Mouse (Mus musculus) midbrain, postnatal 0 days (tissue): ENCODE measurements around the gene Hcrtr1. TPM values are rescaled to one million over a fixed set of nuclear protein-coding genes. Genes with fewer than 3 reads are reported as not detected.

Source experiments
- ATAC-seq: fragments of 200-750 bp; cut with Nextera tagmentation; 2 replicates; pipeline ENCODE4 v1.8.0; 2017; ENCODE audit warnings: moderate number of reproducible peaks, mild to moderate bottlenecking, moderate TSS enrichment, moderate library complexity; ENCODE audit not compliant: low FRiP score
- DNase-seq: peaks from one replicate; pipeline ENCODE4 v3.0.0-alpha.2; 2015; ENCODE audit warnings: low spot score
- H3K27ac ChIP-seq: fragments of 300-500 bp; sonication (generic); 2 replicates; pipeline ENCODE4 v1.5.1; 2014; ENCODE audit warnings: low read depth, mild to moderate bottlenecking, low read length, mixed read lengths
- H3K27me3 ChIP-seq: fragments of 300-500 bp; sonication (generic); 2 replicates; pipeline ENCODE4 v1.6.1; 2014; ENCODE audit warnings: low read length, control low read depth, mixed read lengths; ENCODE audit not compliant: insufficient read depth
- H3K36me3 ChIP-seq: fragments of 300-500 bp; sonication (generic); 2 replicates; pipeline ENCODE4 v1.6.1; 2014; ENCODE audit warnings: low read length, control low read depth, mixed read lengths; ENCODE audit not compliant: insufficient read depth
- H3K4me1 ChIP-seq: fragments of 300-500 bp; sonication (generic); 2 replicates; pipeline ENCODE4 v1.6.1; 2014; ENCODE audit warnings: mild to moderate bottlenecking, control low read depth, antibody characterized with exemption, low read length, mixed read lengths; ENCODE audit not compliant: insufficient read depth
- H3K4me2 ChIP-seq: fragments of 300-500 bp; sonication (generic); 2 replicates; pipeline ENCODE4 v1.6.1; 2014; ENCODE audit warnings: low read depth, mild to moderate bottlenecking, low read length, mixed read lengths; ENCODE audit not compliant: poor library complexity, severe bottlenecking
- H3K4me3 ChIP-seq: fragments of 300-500 bp; sonication (generic); 2 replicates; pipeline ENCODE4 v1.5.1; 2014; ENCODE audit warnings: low read depth, mild to moderate bottlenecking, low read length, moderate library complexity
- H3K9ac ChIP-seq: fragments of 300-500 bp; sonication (generic); replicated peaks from 2 replicates; pipeline ENCODE4 v1.6.1; 2014; ENCODE audit warnings: mild to moderate bottlenecking, low read length, moderate library complexity, mixed read lengths; ENCODE audit not compliant: poor library complexity, severe bottlenecking
- H3K9me3 ChIP-seq: fragments of 300-500 bp; sonication (generic); 2 replicates; pipeline ENCODE4 v1.6.1; 2016; ENCODE audit warnings: low read length, control low read depth
- CTCF ChIP-seq: IDR thresholded peaks from 2 replicates; pipeline ENCODE4 v1.5.1; 2016; ENCODE audit warnings: antibody characterized with exemption, mild to moderate bottlenecking
- WGBS: fragments of 180-500 bp; shearing (Covaris S2); extraction: QIAGEN DNeasy Blood & Tissue Kit; methylation state at CpG from one replicate; pipeline ENCODE4 v1.1.7; 2014; 5-methylcytosine and 5-hydroxymethylcytosine counted together
- polyA plus RNA-seq: library from polyadenylated mRNA; unstranded; fragments of >200 nt; fragmentation: Nextera tagmentation; extraction: Ambion mirVana; gene quantifications from 2 replicates; pipeline ENCODE4 v1.2.1, GENCODE M21; 2015
- total RNA-seq: library from RNA; depleted of rRNA; stranded (reverse); fragments of >200 nt; gene quantifications from 2 replicates; pipeline ENCODE4 v1.2.3, GENCODE M21; 2014

The Hcrtr1 gene
- total and polyA plus RNA-seq, 2 experiments from 2014 or later: 13.9 to 20.4 TPM

- Histone ChIP-seq H3K27ac (no peak overlapping the region), H3K9ac (no peak overlapping the region), H3K4me2 (no peak overlapping the region), H3K9me3 (no peaks in the 10 kb centered on the region), H3K27me3 (no peaks in the 10 kb centered on the region), H3K36me3 (no peaks in the 10 kb centered on the region), H3K4me3 (no peak overlapping the region), H3K4me1 (no peaks in the 10 kb centered on the region)
- no peak for ATAC-seq
- no peak for DNase-seq
- 69% methylated on average over 4 of the region's 4 CpGs for WGBS
- no peak for TF ChIP-seq CTCF
Observed at GRCm38 (mm10) chr4:130181886-130182285, 42.7 kb upstream of the Hcrtr1 start.

GRCm38 (mm10) chr4:130180909-130181602 lies 41.9 kb upstream of the Hcrtr1 start:
- H3K9ac ChIP-seq: no peak overlapping the region
- H3K4me2 ChIP-seq: no peak overlapping the region
- H3K9me3 ChIP-seq: no peaks in the 10 kb centered on the region
- H3K27ac ChIP-seq: no peak overlapping the region
- 67% methylated on average over 7 of the region's 7 CpGs for WGBS
- H3K36me3 ChIP-seq: no peaks in the 10 kb centered on the region
- ATAC-seq (no peak), DNase-seq (no peak)
- H3K4me1 ChIP-seq: no peaks in the 10 kb centered on the region
- TF ChIP-seq CTCF: no peak
- H3K27me3 ChIP-seq: no peaks in the 10 kb centered on the region
- H3K4me3 ChIP-seq: no peak overlapping the region

GRCm38 (mm10) chr4:130179876-130180275 lies 40.7 kb upstream of the Hcrtr1 start:
- Histone ChIP-seq H3K4me2 (no peak overlapping the region), H3K4me3 (no peak overlapping the region), H3K9ac (no peak overlapping the region), H3K27me3 (peaks cover 9% of the 10 kb centered on the region), H3K36me3 (no peaks in the 10 kb centered on the region), H3K9me3 (no peaks in the 10 kb centered on the region), H3K4me1 (no peaks in the 10 kb centered on the region), H3K27ac (no peak overlapping the region)
- ATAC-seq (no peak), DNase-seq (no peak)
- TF ChIP-seq CTCF: no peak
- 89% methylated on average over 3 of the region's 3 CpGs for WGBS

- Histone ChIP-seq H3K36me3 (no peaks in the 10 kb centered on the region), H3K27ac (no peak overlapping the region), H3K4me1 (no peaks in the 10 kb centered on the region), H3K9me3 (no peaks in the 10 kb centered on the region), H3K9ac (no peak overlapping the region), H3K4me3 (no peak overlapping the region), H3K4me2 (no peak overlapping the region), H3K27me3 (peaks cover 24% of the 10 kb centered on the region)
- no peak for ATAC-seq
- 63% methylated on average over 7 of the region's 7 CpGs for WGBS
- TF ChIP-seq CTCF: no peak
- no peak for DNase-seq
Observed at GRCm38 (mm10) chr4:130177536-130177935, 38.4 kb upstream of the Hcrtr1 start.

GRCm38 (mm10) chr4:130177087-130177486 lies 37.9 kb upstream of the Hcrtr1 start:
- 86% methylated on average over 4 of the region's 4 CpGs for WGBS
- Histone ChIP-seq H3K36me3 (no peaks in the 10 kb centered on the region), H3K4me1 (no peaks in the 10 kb centered on the region), H3K27ac (no peak overlapping the region), H3K27me3 (peaks cover 24% of the 10 kb centered on the region), H3K9ac (no peak overlapping the region), H3K9me3 (no peaks in the 10 kb centered on the region), H3K4me2 (no peak overlapping the region), H3K4me3 (no peak overlapping the region)
- ATAC-seq (no peak), DNase-seq (no peak)
- TF ChIP-seq CTCF: no peak

- Histone ChIP-seq H3K36me3 (no peaks in the 10 kb centered on the region), H3K4me3 (no peak overlapping the region), H3K9ac (no peak overlapping the region), H3K27ac (no peak overlapping the region), H3K27me3 (peaks cover 24% of the 10 kb centered on the region), H3K4me1 (no peaks in the 10 kb centered on the region), H3K9me3 (no peaks in the 10 kb centered on the region), H3K4me2 (no peak overlapping the region)
- DNase-seq (no peak), ATAC-seq (no peak)
- no peak for TF ChIP-seq CTCF
- WGBS: 56% methylated on average over 5 of the region's 5 CpGs
Observed at GRCm38 (mm10) chr4:130176156-130176720, 37.1 kb upstream of the Hcrtr1 start.
